Mouse (Mus musculus): ENCODE measurements around the gene Slc9a4.
"Not testable (repeated sequence)": the region's sequence is repeated elsewhere in the genome, so short reads cannot be mapped to it uniquely, and the experiment has no call there.

Slc9a4 gene

DNA sequence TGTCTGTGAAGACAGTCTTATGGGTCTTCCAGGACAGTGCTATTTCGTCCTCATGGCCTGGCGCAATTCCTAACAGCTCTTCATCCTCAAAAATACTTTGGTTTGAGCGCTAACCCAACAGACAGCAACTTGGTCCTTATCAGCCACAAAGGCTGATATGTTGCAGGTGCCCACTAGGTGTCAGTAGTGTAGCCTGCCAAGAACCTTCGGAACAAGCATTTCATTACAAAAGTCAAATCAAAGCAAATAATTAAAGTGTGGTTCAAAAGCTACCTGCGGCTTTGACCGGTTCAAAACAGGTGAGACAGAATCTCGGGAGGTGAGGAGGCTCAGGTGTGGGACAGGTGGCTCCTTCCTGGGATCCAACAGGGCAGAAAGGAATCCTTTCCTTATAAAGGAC, at the start of gene Slc9a4:
Slc9a4 (plus strand) TSS at position 298 of the 400 bp plus-strand sequence.
- DNase-seq (ENCODE audit: low spot score in 2 of 2): peak in 1 of 2 experiments; percentile 18

DNA sequence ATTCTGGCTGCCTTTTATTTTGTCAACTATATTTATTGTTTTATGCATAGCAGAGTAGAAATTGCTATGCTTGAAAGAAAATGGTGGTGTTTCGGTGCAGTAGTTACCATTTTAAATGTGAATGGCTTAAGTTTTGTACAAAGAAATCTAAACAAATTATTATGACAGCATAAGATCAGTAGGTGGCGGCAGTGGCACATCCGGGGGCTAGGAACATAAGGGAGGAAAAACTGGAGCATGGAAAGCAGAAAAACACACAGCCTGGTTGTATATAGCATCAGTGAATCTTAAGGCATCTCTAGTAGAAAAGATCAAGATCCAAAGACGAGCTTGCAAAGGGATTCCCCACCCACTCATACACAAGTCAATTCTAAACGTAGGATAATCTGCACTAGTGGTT, 42.3 kb upstream of the Slc9a4 start:
- no peak for DNase-seq (ENCODE audit: low spot score in 2 of 2)

GRCm38 (mm10) chr1:40544650-40545049, 35.2 kb upstream of the Slc9a4 start:
- peak; percentile 26 to 70 for DNase-seq (ENCODE audit: low spot score in 2 of 2)

- no peak for DNase-seq (ENCODE audit: low spot score in 2 of 2)
Observed at GRCm38 (mm10) chr1:40546645-40547044, 33.2 kb upstream of the Slc9a4 start.

GRCm38 (mm10) chr1:40547064-40547572, 32.8 kb upstream of the Slc9a4 start:
- DNase-seq (ENCODE audit: low spot score in 2 of 2): no peak

DNA sequence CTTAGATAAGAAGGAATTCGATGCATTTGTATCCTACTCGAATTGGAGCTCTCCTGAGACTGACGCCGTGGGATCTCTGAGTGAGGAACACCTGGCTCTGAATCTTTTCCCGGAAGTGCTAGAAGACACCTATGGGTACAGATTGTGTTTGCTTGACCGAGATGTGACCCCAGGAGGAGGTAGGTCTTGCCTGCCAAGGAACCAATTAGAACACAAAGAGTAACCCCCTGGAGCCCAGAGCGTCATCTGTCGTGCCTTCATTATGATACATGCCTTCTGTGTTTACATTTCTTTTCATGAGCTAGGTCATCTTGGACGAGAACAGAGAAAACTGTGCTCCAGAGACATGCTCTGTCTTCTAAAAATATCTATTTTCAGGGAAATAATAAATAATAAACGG, 32.1 kb upstream of the Slc9a4 start:
- no peak for DNase-seq (ENCODE audit: low spot score in 2 of 2)

- no peak for DNase-seq (ENCODE audit: low spot score in 2 of 2)
Observed at GRCm38 (mm10) chr1:40569374-40569773, 10.5 kb upstream of the Slc9a4 start.

DNA sequence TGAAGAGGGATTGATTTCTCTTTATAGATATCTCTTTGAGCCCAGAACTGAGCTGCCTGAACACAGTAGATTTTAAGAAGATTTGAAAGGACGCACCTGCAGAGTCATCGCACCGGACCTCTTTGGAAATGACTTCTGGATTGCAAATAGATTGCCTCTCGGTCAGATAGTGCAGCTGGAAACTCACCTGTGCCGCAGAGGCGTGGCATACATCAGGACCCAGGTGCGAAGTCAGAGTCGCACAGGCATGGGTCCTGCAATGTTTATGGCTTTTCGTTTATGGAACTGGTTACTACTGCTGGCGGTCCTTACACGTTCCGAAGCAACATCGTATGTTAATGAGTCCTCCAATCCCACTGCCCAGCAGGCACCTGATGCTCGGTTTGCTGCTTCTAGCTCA, 388 bp downstream of the Slc9a4 start:
- no peak for DNase-seq (ENCODE audit: low spot score in 2 of 2)

GRCm38 (mm10) chr1:40586776-40587175, 6.9 kb downstream of the Slc9a4 start:
- DNase-seq (ENCODE audit: low spot score in 2 of 2): no peak

DNA sequence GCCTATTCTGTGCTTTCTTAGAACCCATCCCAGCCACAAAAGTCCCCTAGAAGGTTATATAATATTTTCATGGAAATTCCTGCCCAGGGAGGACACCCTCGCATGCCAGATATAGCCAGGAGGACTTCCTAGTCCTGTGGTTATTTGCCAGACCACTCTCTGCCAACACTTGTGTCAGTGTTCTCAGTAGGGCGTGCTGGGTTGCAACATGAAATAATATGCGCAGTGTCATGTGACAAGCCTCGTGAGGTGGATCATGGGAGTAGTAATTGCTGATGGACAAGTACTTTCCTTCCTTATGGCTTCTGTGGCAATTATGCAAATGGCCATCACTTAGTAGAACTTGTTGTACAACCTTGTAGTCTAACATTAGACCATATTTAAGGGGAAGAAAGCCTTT, 11.1 kb downstream of the Slc9a4 start:
- no peak for DNase-seq (ENCODE audit: low spot score in 2 of 2)

- DNase-seq (ENCODE audit: low spot score in 2 of 2): no peak
Observed at GRCm38 (mm10) chr1:40597822-40598221, 17.9 kb downstream of the Slc9a4 start.

- DNase-seq (ENCODE audit: low spot score in 2 of 2): not testable (repeated sequence)
Observed at GRCm38 (mm10) chr1:40599661-40600060, 19.8 kb downstream of the Slc9a4 start.

- no peak for DNase-seq (ENCODE audit: low spot score in 2 of 2)
Observed at GRCm38 (mm10) chr1:40600394-40601327, 20.8 kb downstream of the Slc9a4 start.

DNA sequence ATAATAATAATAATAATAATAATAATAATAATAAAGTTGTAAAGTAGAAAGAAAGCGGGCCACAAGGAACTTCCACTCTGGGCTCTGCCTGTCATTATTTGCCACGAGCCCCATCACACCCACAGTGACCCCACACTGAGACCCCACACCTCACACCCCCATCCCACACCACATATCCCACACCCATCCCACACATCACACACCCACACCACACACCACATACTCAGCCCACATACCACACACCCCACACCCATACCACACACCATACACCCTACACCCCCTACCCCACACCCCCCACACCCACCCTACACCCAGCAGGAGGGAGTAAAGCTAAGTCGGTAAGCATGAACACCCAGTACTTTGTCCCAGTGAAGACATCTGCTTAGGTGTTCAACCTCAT, 21.6 kb downstream of the Slc9a4 start:
- DNase-seq (ENCODE audit: low spot score in 2 of 2): no peak

DNA sequence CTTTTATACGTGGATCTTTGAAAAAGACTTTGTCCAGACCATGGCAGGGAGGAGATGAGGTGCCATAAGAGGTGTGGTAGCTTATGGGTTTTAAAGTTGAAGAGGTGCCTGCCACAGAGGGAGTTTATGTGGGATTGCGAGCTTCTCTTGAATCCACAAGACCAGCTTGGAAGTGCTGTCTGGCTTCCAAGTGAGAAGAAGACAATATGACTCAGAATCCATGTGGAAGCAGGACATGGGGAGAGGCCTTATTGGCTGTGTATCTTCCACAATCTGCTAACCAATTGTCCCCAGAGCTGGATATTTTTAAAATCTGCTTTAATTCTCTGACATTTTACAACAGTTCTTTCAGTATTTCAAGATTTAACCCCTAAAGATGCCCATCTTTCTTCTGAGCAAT, 33.3 kb downstream of the Slc9a4 start:
- DNase-seq (ENCODE audit: low spot score in 2 of 2): no peak

DNA sequence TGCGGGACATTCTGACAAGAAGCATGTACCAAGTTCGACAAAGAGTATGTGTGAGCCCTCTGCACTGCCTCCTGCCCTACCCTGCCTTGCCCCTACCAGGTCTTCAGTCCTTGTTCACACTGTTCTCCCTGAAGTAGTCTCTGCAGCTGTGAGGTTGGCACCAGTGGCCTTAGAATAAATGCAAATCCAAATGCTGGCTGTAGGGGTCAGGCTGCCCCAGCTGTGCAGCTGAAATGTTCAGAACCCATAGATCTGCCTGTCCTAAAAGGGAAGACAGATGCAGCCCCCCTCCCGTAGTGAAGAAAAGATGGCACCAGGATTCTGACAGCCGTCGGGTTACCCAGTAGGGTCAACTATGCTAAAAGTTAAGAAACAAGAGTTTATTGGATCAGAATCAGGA, 39.2 kb downstream of the Slc9a4 start:
- DNase-seq (ENCODE audit: low spot score in 2 of 2): no peak

- no peak for DNase-seq (ENCODE audit: low spot score in 2 of 2)
Observed at GRCm38 (mm10) chr1:40619871-40620270, 40.0 kb downstream of the Slc9a4 start.

DNA sequence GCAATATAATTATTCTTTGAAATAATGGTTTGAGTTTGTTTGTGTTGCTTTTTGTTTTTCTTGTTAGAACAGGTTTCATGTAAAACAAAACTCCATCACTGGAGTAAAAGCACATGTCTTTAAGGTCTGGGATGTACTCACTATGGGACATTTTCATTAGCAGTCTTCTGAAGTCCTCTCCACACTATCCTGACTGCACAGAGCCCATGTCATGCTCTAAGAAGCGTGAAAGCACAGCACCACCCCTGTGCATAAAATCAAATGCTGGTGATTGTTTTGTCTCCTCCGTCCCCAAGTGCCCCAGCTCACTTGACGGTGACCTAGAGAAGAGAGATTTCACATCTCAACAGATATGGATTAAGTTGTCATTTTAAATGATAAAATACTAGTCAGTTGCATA, 45.1 kb downstream of the Slc9a4 start:
- no peak for DNase-seq (ENCODE audit: low spot score in 2 of 2)

GRCm38 (mm10) chr1:40626954-40627353, 47.1 kb downstream of the Slc9a4 start:
- no peak for DNase-seq (ENCODE audit: low spot score in 2 of 2)

- no peak for DNase-seq (ENCODE audit: low spot score in 2 of 2)
Observed at GRCm38 (mm10) chr1:40628443-40628842, 48.6 kb downstream of the Slc9a4 start.

DNA sequence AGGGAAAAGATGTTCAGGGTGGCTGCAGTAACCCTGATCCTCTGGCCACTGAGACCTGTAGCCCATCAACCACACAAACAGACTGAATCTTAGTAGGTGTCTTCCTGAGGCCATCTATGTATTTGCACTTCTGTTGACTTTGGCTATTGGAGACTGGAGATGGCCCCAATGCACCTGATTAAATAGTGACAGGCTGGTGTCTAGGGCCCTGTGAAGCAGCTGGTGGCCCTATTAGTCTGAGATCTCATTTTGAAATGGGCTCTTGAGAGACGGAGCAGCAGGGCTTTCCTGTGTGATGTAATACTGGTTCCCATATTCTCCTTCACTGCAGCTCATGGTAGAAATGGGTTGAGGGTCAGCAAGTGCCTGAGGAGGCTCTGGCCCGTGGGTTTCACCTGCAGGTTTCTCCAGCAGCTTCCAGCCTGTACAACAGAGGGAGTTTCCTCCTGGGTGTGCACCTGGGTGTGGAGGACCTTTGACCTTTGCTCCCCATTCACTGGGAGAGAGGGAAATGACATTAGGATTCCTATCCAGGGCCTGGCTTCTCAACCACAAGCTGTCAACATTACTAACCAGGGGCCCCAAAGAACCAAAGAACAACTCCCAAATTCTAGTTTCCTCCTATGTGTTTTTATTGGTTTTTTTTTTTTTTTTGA, 52.7 kb downstream of the Slc9a4 start:
- DNase-seq (ENCODE audit: low spot score in 2 of 2): no peak

- no peak for DNase-seq (ENCODE audit: low spot score in 2 of 2)
Observed at GRCm38 (mm10) chr1:40634608-40635007, 54.7 kb downstream of the Slc9a4 start.

DNA sequence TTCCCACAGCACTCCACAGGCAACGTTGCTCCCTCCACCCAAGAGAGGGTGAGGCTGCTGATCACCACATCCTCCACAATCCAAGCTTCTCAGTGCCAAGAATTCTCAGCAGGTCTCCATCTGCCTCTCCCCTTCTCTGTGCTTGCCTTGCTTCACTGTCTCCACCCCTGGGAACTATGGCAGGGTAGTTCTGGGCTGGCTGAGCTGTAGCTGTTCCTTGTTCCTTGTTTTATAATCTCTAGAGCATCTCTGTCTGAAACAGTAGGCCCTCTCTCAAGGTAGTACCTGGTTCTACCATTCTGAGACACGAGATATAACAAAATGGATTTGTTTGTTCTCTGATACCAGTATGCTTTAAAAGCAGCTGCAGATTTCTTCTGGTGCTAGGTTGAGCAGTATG, 68.4 kb downstream of the Slc9a4 start:
- DNase-seq (ENCODE audit: low spot score in 2 of 2): no peak

Measured in spleen, postnatal 10 days (tissue).